Mouse (Mus musculus) heart, postnatal 10 days (tissue): Measurements from ENCODE around the gene Dcaf17. TPM values are rescaled to one million over a fixed set of nuclear protein-coding genes. Genes with fewer than 3 reads are reported as not detected.

Experiments
- DNase-seq, 2 experiments: peaks; one replicate each; pipeline ENCODE4 v3.0.0; 2021
- intact Hi-C: fragments of 180-260 bp; cut with DNase I; formaldehyde crosslinking; loops from one replicate; pipeline ENCODE4 v1.15.1; 2025
- total RNA-seq, 2 experiments: library from RNA; stranded (reverse); gene quantifications; 2 replicates each; pipeline ENCODE4 v1.2.3; 2021

Dcaf17 gene
- total RNA-seq, 2 experiments from 2014 or later = 6.0 to 6.9 TPM

- intact Hi-C loops = no loop called here
Measured at GRCm38 (mm10) chr2:71048896-71049295, 6.2 kb upstream of the Dcaf17 start.

GRCm38 (mm10) chr2:71050511-71050910 lies 4.6 kb upstream of the Dcaf17 start:
- DNase-seq = no peak
- intact Hi-C loops = no loop called here

More at GRCm38 (mm10) chr2:71048896-71049295, 6.2 kb upstream of the Dcaf17 start:
- DNase-seq = no peak

DNA sequence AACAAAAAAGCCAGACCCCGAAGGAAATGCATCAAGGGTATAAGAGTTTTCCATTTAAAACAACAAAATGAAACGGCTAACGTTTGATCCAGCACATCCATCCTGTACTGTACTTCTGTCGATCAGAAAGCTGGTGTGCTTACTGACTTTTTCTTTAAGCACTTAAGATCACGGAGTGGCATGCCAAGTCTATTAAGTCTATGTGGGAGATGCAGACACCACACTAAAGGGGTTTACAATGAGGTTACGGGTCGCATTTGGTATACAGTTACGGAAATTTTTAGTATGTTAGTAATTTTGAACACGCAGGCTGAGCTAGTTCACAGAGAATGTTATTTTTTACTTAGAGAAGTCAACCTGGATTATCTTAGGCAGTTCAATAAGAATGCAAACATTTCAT lies 412 bp upstream of the Dcaf17 start:
- DNase-seq = no peak
- intact Hi-C loops = no loop called here

- intact Hi-C loops = no loop called here
- DNase-seq = no peak
Measured at GRCm38 (mm10) chr2:71056115-71056835, 1.1 kb downstream of the Dcaf17 start.

DNA sequence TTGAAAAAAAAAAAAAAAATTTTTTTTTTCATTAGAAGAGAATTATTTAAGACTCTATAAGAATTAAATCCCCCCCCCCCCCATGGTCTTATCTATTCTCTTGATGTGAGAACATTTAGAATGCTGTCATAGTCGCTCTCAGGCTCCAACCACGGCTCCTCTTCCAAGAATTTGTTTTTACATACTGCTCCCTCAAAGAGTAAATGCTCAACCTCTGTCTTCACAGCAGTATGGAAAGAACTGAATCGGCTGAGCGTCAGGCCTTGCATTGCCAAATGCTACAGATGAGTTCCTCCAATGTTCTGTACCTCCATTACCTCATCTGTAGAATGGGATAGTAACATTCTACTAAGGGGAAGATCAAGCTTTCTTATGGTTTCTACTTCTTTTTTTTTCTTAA lies 16.5 kb downstream of the Dcaf17 start:
- intact Hi-C loops = no loop called here
- DNase-seq = no peak

- intact Hi-C loops = no loop called here
- DNase-seq = no peak
Measured at GRCm38 (mm10) chr2:71073330-71073729, 18.2 kb downstream of the Dcaf17 start.

DNA sequence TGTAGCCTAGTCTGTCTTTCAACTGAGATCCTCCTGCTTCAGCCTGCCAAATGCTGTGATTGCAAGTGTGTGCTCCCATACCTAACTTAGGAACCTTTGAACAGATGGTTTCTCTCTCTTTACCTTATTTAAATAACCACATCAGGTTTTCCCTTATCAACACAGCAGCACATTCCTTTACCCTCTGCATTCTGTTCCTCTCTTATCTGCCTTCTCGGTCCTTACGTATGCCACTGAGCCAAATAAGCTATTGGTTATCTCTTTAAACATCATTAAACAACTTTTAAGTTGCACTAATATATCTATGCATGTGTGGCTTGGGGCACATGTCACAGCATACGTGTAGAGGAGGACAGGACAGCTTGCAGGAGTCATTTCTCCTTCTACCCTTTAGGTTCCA lies 18.7 kb downstream of the Dcaf17 start:
- intact Hi-C loops = no loop called here

DNA sequence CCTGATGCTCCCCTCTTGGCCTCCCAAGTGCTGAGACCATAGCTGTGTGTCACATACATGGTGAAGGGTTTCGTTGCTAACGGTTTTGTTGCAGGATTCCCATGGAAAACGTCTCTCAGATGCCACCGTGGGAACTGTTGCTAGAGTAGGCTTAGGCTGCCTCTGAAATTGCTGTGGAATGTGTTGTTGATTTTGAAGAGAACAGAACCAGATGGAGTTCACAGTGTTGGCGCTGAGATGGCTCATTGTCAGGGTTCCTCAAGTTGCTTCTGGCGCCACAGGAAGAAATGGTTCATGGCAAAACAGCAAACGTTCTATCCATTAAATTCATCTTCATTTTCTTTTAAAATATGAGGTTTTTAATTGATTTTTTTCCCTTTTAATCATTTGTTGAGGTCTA lies 27.3 kb downstream of the Dcaf17 start:
- intact Hi-C loops = no loop called here
- no peak for DNase-seq

More for the DNA sequence above, 18.7 kb downstream of the Dcaf17 start:
- DNase-seq = no peak

DNA sequence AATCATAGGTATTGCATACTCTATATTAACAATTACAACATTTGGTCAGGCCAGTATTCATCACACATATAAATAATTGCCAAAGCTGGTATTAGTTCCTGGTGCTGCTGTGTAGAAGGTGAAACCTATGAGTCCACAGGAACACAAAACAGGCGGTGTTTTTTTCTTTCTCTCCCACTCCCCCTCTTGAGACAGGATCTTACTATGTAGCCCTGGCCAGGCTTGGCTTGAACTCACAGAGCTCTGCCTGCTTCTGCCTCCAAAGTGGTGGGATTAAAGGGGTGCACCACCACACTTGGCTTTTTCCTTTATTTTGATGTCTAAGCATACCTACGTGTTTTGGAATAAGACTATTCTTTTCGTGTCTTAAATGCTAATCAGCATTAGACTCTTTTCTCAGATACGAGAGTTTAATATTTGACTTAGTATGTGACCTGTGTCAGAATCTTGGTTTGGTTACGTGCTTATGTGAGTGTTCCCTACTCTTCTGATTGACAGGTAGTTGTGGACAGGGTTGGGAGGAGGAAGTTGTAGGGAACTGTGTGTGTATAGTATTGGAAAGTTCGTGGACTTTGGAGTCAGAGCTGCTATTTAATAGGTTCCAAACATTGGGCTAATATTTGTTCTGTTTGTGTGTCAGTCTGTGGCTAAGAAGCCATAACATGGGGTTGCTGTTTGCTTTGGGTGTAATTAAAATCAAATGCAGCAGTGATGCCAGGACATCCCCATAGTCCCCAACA lies 28.5 kb downstream of the Dcaf17 start:
- no peak for DNase-seq
- intact Hi-C loops = no loop called here

GRCm38 (mm10) chr2:71089766-71090165 lies 34.6 kb downstream of the Dcaf17 start:
- intact Hi-C loops = no loop called here

DNA sequence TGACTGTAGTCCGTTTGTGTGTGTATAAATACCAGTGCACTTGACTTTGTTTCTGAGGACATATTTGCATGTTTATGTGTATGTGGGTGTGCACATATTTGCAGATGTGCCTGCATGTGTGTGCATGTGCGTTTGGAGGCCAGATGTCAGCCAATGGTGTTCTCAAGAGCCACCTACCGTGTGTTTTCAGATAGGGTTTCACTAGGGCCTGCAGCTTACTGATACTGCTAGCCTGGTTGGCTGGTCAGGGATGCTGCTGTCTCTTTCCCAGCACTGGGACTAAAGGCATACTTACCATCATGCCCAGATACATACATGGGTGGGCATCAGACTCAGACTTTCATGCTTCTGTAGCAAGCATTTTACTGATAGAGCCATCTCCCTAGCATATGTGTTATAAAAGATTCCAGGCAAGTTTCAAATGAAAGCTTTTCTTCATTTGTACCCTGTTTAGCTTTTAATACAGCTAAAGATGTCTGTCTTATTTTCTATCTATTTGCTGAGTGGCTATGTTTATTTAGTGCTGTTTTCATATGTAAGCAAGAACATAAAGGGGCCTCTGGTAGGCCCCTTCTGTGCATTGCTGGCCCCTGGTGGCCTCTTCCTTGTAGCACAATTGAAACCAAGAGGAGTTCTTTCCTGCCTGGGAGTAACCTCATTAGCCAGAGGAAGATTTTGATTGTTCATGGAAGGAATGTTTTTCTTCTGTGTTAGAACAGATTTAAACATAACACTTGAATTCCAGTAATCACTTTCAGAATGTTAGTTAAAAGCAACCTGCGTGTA lies 35.7 kb downstream of the Dcaf17 start:
- peak in 1 of 2 experiments; percentile 20 for DNase-seq
- intact Hi-C loops = no loop called here

More at GRCm38 (mm10) chr2:71089766-71090165, 34.6 kb downstream of the Dcaf17 start:
- DNase-seq = no peak

DNA sequence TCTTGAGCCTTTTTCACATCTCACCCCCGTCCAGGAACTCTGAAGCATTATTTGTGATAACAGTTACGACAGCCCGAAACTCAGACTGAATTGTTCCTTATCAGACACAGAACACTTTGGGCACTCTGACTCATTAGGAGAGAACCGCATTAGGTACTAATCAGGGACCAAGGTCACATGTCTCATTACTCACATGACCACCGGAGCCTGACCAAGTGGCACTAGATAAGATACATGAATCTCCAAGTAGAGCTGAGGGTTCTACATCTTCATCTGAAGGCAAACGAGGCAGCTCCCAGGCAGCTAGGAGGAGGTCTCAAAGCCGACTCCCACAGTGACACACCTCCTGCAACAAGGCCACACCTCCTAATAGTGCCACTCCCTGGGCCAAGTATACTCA lies 41.0 kb downstream of the Dcaf17 start:
- DNase-seq = peak; percentile 8
- intact Hi-C loops = no loop called here

DNA sequence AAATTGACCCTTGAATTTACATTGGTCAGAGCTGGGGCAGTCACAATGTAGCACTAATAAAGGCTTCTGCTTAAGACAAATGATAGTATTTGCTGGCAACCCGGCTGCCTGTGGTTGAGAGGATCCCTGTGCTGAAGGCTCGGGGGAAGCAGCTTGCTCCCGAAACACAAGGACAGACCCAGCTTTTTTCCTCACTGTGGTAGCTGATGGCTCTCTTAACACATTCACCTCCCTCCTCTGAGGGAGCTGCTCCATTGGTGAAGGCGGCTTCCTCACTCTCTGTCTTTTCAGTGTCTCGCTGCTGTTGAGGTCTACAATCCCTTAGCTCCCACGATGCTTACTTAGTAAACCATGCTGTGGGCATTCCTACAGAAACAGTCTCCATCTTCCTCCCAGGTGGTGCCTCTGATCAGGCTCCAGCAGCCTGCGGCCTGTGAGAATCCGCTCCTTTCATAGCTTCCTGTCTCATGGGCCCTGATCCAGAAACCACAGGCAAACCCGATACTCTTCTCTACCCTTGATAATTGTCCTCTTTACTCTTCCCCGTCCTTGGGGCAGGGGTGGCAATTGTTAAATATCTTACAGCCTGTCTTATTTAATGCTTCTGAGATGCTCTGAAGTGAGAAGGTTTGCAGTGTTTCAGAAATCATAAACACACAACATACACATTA lies 47.6 kb downstream of the Dcaf17 start:
- intact Hi-C loops = no loop called here
- no peak for DNase-seq

- intact Hi-C loops = no loop called here
- no peak for DNase-seq
Measured at GRCm38 (mm10) chr2:71103292-71103680, 48.2 kb downstream of the Dcaf17 start.

GRCm38 (mm10) chr2:71104696-71105095 lies 49.6 kb downstream of the Dcaf17 start:
- no peak for DNase-seq
- intact Hi-C loops = no loop called here

DNA sequence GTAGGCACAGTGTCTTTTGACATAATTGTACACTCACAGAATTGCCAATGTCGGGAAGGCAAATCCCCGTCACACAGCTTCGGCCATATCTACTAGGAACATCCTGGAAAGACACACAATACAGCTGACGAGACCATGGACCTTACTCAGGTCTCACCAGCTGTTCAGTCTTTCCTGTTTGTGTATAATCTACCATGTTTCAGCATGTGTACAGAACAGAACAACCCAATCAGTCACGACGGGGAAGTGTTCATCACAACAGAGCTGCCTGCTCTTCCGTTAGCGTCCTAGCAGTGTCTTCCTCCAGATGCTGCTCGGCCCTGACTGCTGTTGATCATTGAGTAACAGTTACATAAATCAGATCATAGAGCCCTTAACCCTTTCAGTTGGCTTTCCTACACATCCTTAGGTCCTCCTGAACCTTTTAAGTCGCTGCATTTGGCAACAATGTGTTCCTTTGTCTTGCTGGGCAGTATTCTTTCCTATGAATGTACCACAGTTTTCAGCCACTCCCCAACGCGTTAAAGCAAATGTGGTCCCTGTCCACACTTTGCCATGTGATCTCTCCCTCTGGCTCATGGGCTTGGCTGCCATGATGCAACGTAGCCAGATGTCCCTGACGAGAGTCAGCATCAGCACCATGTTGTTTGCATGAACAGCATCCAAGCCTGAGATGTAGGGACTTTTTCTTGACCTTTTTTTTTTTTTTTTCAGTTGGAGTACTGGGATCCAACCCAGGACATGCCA lies 50.5 kb downstream of the Dcaf17 start:
- intact Hi-C loops = no loop called here
- no peak for DNase-seq

DNA sequence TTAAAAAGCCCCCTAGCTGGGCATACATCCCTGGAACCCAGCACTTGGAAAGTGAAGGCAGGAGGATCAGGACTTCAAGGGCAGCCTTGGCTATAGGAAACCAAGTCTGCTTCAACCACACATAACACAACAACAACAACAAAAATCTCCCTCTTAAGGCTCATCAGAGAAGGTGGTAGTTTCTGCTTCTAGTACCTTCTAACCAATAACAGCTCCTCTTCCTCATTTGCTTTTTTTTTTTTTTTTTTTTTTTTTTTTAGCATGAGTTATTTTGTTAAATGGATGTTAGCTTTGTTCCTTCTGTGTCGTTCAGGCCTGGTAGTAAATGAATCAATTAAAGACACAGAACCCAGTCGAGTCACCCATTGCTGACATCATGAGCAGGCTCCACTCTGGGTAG lies 52.1 kb downstream of the Dcaf17 start:
- no peak for DNase-seq

DNA sequence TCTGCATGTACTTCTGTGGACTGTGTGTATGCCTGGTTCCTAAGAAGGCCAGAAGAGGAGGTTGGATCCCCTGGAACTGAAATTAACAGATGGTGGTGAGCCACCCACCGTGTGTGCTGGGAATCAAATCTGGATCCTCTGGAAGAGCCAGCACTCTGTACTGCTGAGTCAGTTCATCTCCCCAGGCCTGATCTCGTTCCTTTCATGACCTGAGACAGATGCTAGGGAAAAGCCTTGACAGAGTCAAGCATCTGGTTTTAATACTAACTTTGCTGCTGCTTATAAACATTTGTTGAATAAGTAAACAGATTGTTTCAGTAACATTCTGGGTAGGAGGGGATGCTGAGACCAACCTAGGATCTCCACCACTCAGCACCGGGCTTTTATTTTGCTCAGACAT lies 53.4 kb downstream of the Dcaf17 start:
- no peak for DNase-seq
- intact Hi-C loops = no loop called here

More for the DNA sequence above, 52.1 kb downstream of the Dcaf17 start:
- intact Hi-C loops = no loop called here

GRCm38 (mm10) chr2:71113489-71114171 lies 58.5 kb downstream of the Dcaf17 start:
- no peak for DNase-seq
- intact Hi-C loops = no loop called here

- no peak for DNase-seq
- intact Hi-C loops = no loop called here
Measured at GRCm38 (mm10) chr2:71116151-71116550, 61.0 kb downstream of the Dcaf17 start.
